Mouse (Mus musculus) CD4-positive helper T cell, adult 2 months (primary cell): ENCODE measurements at regions not wholly inside any gene's neighbourhood (a gene's known extent, or its start where the extent isn't known, plus 50 kb on each side); places are given as distances from the start of the nearest gene placed in this dataset.

Experiments used
- DNase-seq: peaks from one replicate; pipeline ENCODE4 v3.0.0-alpha.2; 2012; ENCODE audit warnings: low read depth, missing footprints, low spot score

GRCm38 (mm10) chr5:119058231-119058851 is 497.9 kb downstream of the Med13l start:
- DNase-seq, result no peak

DNA sequence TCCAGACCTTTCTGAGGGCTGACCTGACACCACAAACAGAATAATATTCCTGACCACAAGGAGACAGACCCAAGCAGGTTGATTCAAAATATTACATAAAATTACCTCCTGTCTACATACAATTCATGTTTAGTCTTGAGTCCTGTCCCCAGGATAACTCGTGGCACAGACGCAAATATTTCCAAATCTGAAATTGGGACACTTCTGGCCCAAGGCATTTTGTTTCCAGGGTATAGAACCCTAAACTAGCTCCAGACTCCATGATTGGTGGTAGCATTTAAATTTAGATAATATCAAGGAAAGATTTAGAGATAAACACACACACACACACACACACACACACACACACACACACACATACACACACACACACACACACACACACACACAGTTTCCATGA is 498.7 kb downstream of the Med13l start:
- no peak for DNase-seq

- DNase-seq, result no peak
Measured at GRCm38 (mm10) chr5:119060886-119061285, 500.4 kb downstream of the Med13l start.

DNA sequence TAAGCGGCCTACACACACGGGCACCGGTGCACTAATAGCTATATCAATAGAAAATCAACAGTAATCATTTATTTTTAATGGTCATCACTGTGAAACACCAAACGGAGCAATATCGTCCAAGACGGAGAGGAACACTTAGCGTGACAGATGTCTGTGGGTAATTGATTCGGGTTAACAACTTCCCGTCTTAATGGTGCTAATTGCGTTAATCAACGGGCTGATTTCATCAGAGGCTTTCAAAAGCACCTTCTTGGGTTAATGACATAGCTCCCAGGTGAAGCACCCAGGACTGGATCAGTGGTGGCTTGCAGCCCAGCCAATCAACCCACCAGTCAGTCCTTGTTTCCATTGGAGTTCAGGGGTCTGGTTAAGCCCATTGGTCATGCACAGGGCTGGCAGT is 502.0 kb downstream of the Med13l start:
- no peak for DNase-seq

DNA sequence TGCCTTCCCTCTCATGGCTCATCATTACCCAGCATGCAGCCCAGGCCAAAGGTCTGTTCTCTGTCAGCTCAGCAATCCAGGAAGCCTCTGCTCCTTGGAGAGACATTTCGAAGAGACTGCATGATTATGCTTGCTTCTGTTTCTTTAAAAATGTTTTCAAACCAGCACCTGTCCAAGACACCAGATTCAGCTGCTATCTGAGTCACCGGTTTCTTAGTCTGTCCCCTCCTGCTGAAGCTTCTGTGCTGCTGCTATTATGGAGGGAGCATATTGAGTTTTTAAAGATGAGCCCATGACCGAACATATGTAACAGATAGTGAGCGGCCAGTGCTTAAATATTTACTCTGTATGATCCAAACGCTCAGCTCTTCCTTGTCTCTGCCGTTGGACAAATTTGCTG is 506.2 kb downstream of the Med13l start:
- no peak for DNase-seq

DNA sequence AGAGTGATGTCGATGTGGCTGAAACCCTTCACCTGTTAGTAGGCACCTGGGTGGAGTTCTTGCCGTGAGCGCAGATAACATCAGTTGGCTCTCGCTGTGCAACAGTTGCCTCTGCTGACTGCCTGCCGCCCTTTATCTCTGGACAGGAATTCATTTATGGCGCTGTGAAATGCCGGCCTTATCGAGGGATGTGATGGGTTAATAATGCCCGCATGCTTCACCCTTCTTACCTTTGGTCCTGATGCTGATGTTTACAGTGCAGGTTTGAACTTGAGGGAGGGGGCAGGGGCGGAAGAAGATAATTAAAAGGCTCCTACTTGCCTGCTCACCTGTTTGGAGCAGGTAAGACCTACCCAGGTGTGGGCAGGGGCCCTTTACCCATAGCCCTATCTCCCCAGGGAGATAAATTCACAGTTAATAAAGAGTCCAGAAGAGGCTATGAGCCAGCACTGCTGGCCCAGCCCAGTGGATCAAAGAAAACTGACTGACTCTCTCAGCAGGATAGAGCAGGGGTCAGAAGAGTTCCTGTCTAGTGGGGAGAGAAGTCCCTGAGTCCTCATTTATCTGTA is 509.4 kb downstream of the Med13l start:
- no peak for DNase-seq

DNA sequence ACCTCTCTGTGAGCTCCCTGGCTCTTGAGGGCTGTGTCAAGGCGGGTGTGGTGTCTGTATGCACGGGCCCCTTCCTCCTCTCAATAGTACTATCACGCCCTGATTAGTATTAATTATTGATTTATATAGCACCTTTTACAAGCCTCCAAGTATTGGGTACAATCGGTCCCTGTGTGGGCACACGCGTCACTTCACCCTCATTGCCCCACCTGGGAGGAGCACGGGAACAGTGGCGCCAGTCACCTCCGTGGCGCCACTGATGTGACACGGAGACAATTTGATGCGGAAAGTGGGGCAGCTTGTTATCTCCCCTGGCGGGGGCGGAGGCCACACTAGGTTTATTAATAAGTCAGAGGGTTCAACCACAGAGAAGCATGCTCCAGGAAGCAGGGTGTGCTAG is 512.2 kb downstream of the Med13l start:
- no peak for DNase-seq

- no peak for DNase-seq
Measured at GRCm38 (mm10) chr5:119080747-119081146, 520.3 kb downstream of the Med13l start.

GRCm38 (mm10) chr5:119082895-119083294 is 522.4 kb downstream of the Med13l start:
- no peak for DNase-seq

GRCm38 (mm10) chr5:119097576-119098193 is 537.2 kb downstream of the Med13l start:
- DNase-seq, result no peak

DNA sequence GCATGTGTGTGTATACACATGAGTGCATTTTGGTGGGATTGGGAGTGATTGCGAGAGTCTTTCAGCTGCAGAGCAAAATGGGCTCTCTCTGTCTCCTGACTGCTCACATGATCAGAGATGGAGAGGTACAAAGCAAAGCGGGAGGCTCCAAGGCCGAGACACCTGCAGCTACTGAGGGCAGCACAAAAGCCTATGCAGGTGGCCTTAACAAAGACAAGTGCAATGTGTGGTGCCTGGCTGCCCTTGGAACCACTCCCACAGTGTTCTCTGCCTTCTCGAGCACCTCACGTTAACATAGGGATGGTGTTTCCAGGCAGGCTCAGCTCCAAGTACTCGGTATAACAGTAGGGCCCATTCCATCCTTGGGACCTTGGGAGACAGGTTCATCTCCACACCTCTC is 539.3 kb downstream of the Med13l start:
- no peak for DNase-seq

DNA sequence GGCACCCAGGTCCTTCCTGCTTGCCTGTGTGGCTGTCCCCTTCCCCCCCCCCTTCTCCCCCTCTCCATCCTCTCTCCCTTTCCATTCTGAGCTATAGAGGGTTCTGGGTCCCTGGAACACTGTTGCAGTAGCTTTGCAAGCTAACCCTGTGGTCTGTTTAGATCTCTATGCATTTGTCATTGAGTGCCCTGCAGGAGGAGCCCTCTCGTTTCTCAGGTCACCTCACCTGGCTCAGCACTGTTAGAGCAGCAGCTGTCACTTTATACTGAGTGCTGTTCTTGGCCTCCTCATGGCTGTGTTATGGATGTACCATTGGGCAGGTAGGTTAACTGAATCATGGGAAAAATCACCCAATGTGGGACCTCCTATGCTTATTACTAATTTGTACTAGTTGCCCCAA is 543.0 kb downstream of the Med13l start:
- DNase-seq, result no peak

DNA sequence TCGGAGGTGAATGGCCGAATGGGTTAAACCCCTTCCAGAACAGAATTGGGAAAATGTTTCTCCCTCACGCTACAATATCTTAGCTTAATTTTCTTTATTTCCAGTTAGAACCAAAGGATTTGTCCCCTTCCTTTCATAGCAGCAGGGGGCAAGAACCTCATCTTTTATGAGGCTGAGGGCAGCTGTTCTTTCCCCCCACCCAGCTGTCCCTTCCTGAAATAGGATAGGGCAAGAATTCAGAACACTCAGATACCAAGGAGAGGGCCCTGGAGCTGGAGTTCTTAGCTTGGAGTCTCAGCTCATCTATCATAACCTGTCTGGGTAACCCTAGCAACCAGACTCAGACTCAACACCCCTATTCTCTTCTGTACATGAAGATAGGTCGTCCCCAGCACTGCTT is 547.4 kb downstream of the Med13l start:
- DNase-seq, result no peak

DNA sequence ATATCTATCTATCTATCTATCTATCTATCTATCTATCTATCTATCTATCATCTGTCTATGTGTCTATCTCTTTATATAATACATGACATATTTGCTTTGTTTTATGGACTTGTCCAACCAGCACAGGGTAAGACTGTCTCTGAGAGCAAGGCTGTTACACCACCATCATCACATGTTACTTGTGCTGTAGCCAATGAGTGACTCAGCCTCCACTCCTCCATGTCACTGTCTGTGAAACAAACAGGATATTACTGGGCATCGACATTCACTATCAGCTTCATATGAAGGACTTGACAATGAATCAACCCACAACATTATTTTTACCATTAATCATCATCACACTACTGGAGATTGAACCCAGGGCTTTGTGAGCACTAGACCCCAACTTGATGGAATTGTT is 549.0 kb downstream of the Med13l start:
- no peak for DNase-seq

- DNase-seq, result no peak
Measured at GRCm38 (mm10) chr5:119114074-119114473, 553.6 kb downstream of the Med13l start.

GRCm38 (mm10) chr5:119125745-119126144 is 544.7 kb upstream of the Tbx3 start:
- no peak for DNase-seq

DNA sequence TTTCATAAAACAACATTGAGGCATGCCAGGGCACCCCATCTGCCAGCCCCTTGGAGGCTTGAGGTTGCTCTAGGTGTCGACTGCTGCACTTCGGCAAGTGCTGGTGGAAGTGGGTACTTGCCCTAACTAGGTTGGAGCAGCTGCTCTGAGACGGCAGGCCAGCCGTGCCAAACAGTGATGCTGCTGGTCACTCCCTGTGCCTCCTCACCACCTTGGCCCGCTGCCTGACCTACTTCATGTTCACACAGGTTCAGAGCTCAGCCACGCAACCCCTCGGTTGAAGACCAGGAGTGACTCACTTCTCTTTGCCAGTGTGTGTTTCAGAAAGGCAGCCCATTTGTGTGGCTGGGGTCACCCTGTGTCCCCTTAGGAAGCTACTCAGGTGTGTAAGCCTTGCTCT is 540.3 kb upstream of the Tbx3 start:
- no peak for DNase-seq

DNA sequence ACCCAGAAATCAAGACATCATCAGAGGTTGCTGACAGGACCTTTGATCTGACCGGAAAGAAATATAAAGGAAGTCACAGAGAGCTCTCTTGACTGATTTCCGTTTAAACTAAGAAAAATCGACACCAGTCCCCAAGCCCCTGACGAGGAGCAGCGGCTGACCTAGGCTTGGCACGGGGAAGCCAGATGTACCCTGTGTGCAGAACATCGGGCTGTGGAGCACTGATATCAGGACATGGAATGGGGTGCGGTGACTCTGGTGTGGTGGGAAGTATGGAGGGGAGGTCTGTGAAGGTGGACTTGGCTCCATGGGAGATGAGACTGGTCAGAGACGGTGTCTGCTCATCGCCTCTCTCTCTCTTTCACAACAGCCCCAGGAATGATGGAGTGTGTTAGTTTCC is 539.0 kb upstream of the Tbx3 start:
- no peak for DNase-seq

- DNase-seq, result no peak
Measured at GRCm38 (mm10) chr5:119133378-119133777, 537.1 kb upstream of the Tbx3 start.

GRCm38 (mm10) chr5:119136916-119137315 is 533.6 kb upstream of the Tbx3 start:
- no peak for DNase-seq

DNA sequence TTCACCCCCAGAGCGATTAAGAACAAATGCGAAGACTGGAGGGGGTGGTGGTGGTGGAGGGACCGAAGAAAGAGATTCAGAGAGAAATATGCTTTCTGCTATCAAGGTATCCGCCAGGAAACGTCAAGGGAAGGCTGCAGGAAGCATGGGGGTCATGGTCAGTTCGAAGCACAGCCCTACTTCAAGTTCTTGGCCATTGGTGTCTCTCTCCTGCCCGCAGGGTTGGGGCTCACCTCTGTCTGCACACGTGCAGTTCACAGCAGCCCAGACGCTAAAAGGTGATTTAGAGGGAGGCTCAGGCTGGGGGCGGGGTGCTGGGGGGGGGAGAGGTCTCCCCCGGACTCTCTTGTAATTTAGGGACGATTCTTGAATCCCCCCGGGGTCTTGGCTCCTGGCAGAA is 533.1 kb upstream of the Tbx3 start:
- DNase-seq, result no peak

- DNase-seq, result no peak
Measured at GRCm38 (mm10) chr5:119137821-119138221, 532.6 kb upstream of the Tbx3 start.

DNA sequence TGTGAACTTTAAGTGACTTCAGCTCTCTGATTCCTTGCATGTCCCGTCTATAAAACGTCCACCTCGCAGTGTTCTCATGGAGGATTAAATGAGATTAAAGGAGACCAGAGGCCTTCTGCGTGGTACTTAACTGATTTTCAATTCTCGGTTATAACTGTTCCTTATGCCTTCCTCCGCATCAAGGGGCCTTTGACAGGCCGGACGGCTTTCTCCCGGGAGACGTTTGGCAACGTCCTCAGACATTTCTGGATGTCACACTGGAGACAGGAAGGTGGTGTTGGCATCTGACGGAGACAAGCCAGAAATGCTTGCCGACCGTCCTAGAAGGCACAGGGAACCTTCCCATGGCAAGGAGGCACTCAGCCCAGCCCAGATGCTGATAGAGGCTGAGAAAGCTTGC is 532.2 kb upstream of the Tbx3 start:
- no peak for DNase-seq

DNA sequence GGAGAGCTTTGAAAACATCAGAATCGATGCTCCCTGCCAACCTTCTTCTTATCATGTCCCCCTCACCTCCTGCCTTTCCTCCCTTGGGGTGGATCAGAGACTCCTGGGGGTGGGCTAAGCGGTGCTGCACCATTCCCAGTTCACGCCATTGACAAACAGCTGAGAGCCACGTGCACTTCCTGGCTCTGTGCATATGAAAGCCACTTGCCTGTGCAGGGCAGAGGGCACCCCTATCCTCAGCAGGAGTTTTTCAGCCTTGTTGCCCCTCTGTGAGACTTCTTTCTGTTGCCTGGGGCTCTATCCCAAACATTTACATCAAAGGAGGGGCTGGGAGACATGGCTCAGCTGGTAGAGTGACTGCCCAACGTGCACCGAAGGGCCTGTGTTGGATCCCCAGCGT is 531.1 kb upstream of the Tbx3 start:
- no peak for DNase-seq
